Mouse (Mus musculus) erythroblast, adult 5-6 weeks (primary cell): ENCODE results near the gene Cyfip1. TPM values are rescaled to one million over a fixed set of nuclear protein-coding genes. Genes with fewer than 3 reads are reported as not detected.

Experiments
- ATAC-seq: replicated peaks from 2 replicates; pipeline ENCODE4 v1.8.0; 2016; ENCODE audit warnings: moderate number of reproducible peaks, mild to moderate bottlenecking, moderate TSS enrichment, inconsistent platforms; ENCODE audit not compliant: poor library complexity, low FRiP score, severe bottlenecking
- total RNA-seq, 2 experiments: library from RNA; stranded (forward) in 1 of 2; stranded (reverse) in 1 of 2; fragments of 150-400 nt in 1 of 2; fragments of 200-764, 138-1000 nt in 1 of 2; gene quantifications; 2 replicates each; pipeline versions ENCODE4 v1.2.3 to v1.2.4; 2015 to 2017; ENCODE audit warnings: low replicate concordance in 2 of 2

Gene Cyfip1
- total RNA-seq, 2 experiments from 2014 or later: 13.8 to 18.8 TPM

GRCm38 (mm10) chr7:55927262-55927661, 85.7 kb downstream of the Cyfip1 start:
- ATAC-seq: no peak

GRCm38 (mm10) chr7:55928649-55929048, 87.1 kb downstream of the Cyfip1 start:
- no peak for ATAC-seq

GRCm38 (mm10) chr7:55935025-55935424, 93.5 kb downstream of the Cyfip1 start:
- ATAC-seq: no peak

GRCm38 (mm10) chr7:55938341-55938740, 96.8 kb downstream of the Cyfip1 start:
- no peak for ATAC-seq

DNA sequence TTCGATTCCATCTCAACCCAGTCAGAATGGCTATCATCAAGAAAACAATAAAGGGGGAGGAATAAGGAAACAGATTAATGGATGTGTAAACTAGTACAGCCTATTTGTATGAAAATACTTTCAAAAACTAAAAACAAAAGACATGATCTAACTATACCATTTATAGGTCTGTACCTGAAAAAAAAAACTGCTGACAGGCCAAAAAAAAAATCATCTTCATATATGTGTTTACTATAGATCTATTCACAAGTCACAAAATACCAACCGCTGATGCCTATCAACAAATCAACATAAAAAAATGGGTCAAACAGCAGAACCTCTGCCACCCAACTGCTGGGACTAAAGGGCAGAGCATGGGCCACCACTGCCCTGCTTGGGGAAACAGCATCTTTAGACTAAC, 114.5 kb downstream of the Cyfip1 start:
- no peak for ATAC-seq

- ATAC-seq: no peak
These were observed 115.6 kb downstream of the Cyfip1 start for GRCm38 (mm10) chr7:55957178-55957577.

- no peak for ATAC-seq
These were observed 116.4 kb downstream of the Cyfip1 start for GRCm38 (mm10) chr7:55957916-55958315.

GRCm38 (mm10) chr7:55959801-55960200, 118.3 kb downstream of the Cyfip1 start:
- no peak for ATAC-seq

DNA sequence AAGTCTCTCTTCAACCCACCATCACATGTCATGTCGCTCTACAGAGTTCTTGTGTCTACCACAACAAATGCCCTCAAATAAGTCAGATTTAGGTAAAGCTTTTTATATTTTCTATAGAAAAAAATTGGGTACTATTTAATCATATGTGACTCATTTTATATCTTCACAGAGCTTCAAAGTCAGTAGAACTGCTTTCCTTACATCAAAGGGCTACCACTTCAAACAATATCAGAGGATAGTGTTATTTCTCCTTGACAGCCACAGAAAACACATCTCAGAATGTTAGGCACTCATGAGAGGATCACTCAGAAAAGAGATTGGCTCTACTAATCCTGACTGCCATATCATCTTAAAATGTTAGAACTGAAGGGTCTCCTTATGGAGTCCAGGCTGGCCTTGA, 119.0 kb downstream of the Cyfip1 start:
- ATAC-seq: no peak

DNA sequence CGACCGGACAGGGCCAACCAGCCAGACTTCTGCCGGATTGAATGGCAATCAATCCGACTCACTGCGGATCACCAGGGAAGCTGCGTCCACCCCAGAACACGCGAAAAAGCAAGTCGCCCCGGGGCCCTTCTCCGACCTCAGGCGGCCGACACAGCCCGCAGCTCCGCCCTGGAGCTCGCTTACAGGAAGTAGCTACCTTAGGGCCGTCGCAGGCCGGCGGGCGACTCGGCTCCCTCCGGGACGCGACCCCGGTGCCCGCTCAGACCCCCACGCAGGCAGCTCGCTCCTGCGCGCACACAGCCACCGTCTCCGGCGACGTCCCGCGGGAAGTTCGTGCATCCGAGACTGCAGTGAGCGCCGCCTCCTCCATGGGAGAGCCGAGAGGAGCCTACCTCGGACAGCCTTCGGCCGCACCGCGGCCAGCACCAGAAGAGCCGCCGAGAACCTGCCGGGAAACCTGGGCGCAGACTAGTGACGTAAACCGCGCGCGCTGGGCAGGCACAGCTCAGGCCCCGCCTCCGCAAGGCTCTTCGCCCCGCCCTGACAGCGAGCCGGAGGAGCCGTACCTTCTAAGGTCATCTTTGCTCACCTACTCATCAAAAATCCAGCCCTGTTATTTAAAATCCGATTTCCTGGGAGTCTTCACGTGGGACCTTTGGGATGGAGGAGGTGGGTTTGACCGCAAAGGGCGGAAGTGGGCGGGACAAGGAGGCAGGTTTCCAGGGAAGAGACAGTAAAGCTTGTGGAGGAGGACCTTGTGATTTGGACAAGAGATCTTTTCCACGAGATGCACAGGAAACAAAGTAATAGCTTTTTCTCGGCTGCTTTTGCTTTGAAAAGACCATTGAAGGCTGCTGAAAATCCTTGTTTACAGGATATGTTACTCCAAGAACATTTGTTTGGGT, 120.7 kb downstream of the Cyfip1 start, which contains the start of gene Nipa2:
Nipa2 (minus strand) TSS at position 473 of the 905 bp plus-strand sequence.
- ATAC-seq: peak; percentile 97

DNA sequence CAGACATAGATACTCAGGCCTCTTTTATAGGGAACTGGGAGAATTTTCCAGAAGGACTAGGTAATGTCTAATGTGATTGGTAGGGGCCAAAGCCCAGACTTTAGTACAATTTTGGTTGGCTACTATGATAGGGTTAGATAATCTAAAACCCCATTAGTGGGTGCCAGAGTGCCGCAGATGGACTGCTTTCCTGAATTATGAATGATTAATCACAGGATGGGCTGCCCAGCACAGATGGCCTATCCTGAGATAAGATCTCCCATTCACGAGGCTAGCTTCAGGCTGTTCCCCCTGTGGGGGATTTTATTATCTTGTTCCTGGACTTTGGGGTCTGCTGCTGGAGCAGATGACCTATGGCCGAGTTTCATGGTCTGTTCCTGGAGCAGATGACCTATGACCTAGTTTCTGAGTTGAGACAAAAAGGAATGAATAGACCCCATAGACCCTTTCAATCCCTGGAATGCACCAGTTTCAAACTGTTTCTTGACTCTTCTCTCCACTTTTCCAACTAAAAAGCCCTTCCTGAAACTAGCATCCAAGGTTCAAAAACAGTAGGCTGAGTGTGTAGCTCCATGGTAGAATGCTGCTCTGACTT, 125.4 kb downstream of the Cyfip1 start:
- no peak for ATAC-seq

GRCm38 (mm10) chr7:55968258-55968901, 126.8 kb downstream of the Cyfip1 start:
- peak; percentile 98 for ATAC-seq

GRCm38 (mm10) chr7:55969415-55969814, 127.9 kb downstream of the Cyfip1 start:
- ATAC-seq: no peak

- peak; percentile 62; the same call in 1 of the 2 replicates for ATAC-seq
These were observed 132.9 kb downstream of the Cyfip1 start for GRCm38 (mm10) chr7:55974429-55974828.

- peak; percentile 64 for ATAC-seq
These were observed 140.0 kb downstream of the Cyfip1 start for GRCm38 (mm10) chr7:55981511-55981910.

Other genes starting within 250 kb of the Cyfip1 start
- gene Siglech, start 73.6 kb upstream of the Cyfip1 start, total RNA-seq (2015; ENCODE audit: low replicate concordance): 1.0 TPM in 1 of 2 replicates, not detected in the other
- not detected in 2 replicates for gene Siglech, start 73.6 kb upstream of the Cyfip1 start, total RNA-seq (2017; ENCODE audit: low replicate concordance)
- gene Tubgcp5, start 47.6 kb upstream of the Cyfip1 start, total RNA-seq (2015; ENCODE audit: low replicate concordance): 9.2 and 13.2 TPM in 2 replicates
- 5.2 and 7.9 TPM in 2 replicates for gene Tubgcp5, start 47.6 kb upstream of the Cyfip1 start, total RNA-seq (2017; ENCODE audit: low replicate concordance)
- gene Nipa2, start 120.7 kb downstream of the Cyfip1 start, total RNA-seq (2015; ENCODE audit: low replicate concordance): 27.9 and 35.1 TPM in 2 replicates
- gene Nipa2, start 120.7 kb downstream of the Cyfip1 start, total RNA-seq (2017; ENCODE audit: low replicate concordance): 22.0 and 30.4 TPM in 2 replicates
- gene Nipa1, start 178.2 kb downstream of the Cyfip1 start, total RNA-seq (2015; ENCODE audit: low replicate concordance): 10.9 and 13.3 TPM in 2 replicates
- 21.0 and 26.6 TPM in 2 replicates for gene Nipa1, start 178.2 kb downstream of the Cyfip1 start, total RNA-seq (2017; ENCODE audit: low replicate concordance)
- 37.7 and 81.3 TPM in 2 replicates for gene Herc2, start 208.5 kb downstream of the Cyfip1 start, total RNA-seq (2015; ENCODE audit: low replicate concordance)
- 75.0 and 151 TPM in 2 replicates for gene Herc2, start 208.5 kb downstream of the Cyfip1 start, total RNA-seq (2017; ENCODE audit: low replicate concordance)